Mouse (Mus musculus) kidney, adult 2 months (tissue): Measurements from ENCODE around the gene Hist3h2a.

Experiments used
- CTCF ChIP-seq: fragments of 200-500 bp; conservative IDR thresholded peaks from 2 replicates; pipeline ENCODE4 v1.5.1; 2011; ENCODE audit warnings: low read depth, mild to moderate bottlenecking, control low read depth, low read length, moderate library complexity, mixed read lengths; ENCODE audit not compliant: insufficient read depth, insufficient read length
- POLR2A ChIP-seq: fragments of 200-500 bp; IDR thresholded peaks from one replicate; pipeline ENCODE4 v1.6.1; 2011; ENCODE audit warnings: low read depth, low read length, control low read depth

GRCm38 (mm10) chr11:58929055-58929454, 25.4 kb upstream of the Hist3h2a start:
- TF ChIP-seq POLR2A, result no peak
- TF ChIP-seq CTCF, result no peak
